Mouse (Mus musculus): ENCODE results near the gene Spdl1.

- TF ChIP-seq EP300 (IDR thresholded peaks at IDR 0.05; ENCODE audit: low read depth) (no peak), CTCF (IDR thresholded peaks at IDR 0.05; ENCODE audit: low read depth) (peak; percentile 35)
Measured at GRCm38 (mm10) chr11:34881528-34881927, 48.1 kb upstream of the Spdl1 start.
